Mouse (Mus musculus): ENCODE results near the gene Plekha8. TPM values are rescaled to one million over a fixed set of nuclear protein-coding genes. Genes with fewer than 3 reads are reported as not detected.

Plekha8 gene
- polyA plus RNA-seq, 1 experiment = 6.5 TPM

DNA sequence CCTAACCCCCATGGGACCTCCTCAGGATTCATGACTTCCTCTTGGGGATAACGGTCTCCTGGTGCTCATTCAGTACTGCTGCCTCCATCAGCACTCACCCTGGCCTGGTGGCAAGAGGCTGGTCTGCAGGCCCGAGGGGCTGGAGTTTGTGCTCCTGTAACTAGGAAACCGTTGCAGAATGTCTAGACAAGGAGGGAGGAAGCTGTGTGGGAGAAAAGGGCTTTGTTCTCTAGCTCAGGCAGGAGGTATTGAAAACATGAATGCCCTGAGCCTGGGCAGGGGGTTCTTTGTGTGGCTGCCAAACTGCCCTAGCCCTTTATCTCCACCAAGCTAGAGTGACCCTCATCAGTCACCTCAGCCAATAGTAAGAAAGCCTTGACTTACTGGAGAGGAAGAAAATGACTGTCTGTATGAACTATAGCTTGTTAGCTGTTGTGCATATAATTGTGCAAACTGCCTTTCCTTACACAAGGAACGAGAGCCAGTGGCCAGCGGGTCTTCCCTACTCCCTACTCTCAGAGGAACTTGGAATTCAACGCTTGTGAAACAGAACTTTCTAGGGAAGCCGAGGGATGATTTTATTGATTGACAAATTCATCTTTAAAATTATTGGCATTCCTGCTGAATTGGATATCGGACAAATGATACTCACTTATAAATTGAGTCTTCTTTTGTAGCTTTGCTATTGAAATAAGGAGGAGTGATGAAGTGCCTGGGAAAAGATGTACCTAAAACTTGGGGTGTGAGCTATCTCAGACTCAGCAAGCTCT lies 40.4 kb upstream of the Plekha8 start:
- Histone ChIP-seq H3K4me1 (ENCODE audit: control insufficient read depth, insufficient read depth, low read length) (no peaks in the 10 kb centered on the region), H3K27ac (ENCODE audit: insufficient read depth, low read depth, low read length) (no peak overlapping the region), H3K36me3 (ENCODE audit: control insufficient read depth, insufficient read depth, low read length) (no peaks in the 10 kb centered on the region), H3K27me3 (replicated peaks; ENCODE audit: control insufficient read depth, insufficient read depth, low read length) (no peaks in the 10 kb centered on the region), H3K4me3 (ENCODE audit: insufficient read depth, low read depth, low read length) (no peak overlapping the region)
- TF ChIP-seq POLR2A (IDR thresholded peaks at IDR 0.05; ENCODE audit: low read depth, low read length) (no peak), CTCF (conservative IDR thresholded peaks at IDR 0.05; ENCODE audit: insufficient read depth, insufficient read length, low read depth, low read length) (no peak)
- 75% methylated on average over 8 of the region's 8 CpGs for WGBS
- no peak for DNase-seq

DNA sequence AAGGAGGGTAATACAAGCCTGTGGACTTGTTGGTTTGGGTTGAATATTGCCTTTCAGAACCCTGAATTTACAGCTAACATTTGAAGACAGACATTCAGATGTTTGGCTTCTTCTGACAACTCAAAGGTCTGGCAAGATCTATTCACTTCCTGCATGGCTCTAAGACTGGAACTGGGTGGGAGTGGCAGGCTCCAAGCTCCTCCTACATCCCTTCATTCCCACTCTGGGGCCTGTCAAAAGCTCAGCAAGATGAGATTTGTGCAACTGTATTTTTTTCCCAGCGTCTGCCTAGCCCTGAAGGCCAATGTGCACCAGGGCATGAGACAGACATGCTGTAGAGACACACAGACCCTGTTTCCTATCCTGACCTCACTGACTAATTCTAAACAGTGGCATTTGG lies 39.1 kb upstream of the Plekha8 start:
- 55% methylated on average over 1 of the region's 1 CpGs for WGBS
- Histone ChIP-seq H3K27me3 (replicated peaks; ENCODE audit: control insufficient read depth, insufficient read depth, low read length) (no peaks in the 10 kb centered on the region), H3K27ac (ENCODE audit: insufficient read depth, low read depth, low read length) (no peak overlapping the region), H3K4me3 (ENCODE audit: insufficient read depth, low read depth, low read length) (no peak overlapping the region), H3K4me1 (ENCODE audit: control insufficient read depth, insufficient read depth, low read length) (no peaks in the 10 kb centered on the region), H3K36me3 (ENCODE audit: control insufficient read depth, insufficient read depth, low read length) (no peaks in the 10 kb centered on the region)
- DNase-seq = no peak
- TF ChIP-seq POLR2A (IDR thresholded peaks at IDR 0.05; ENCODE audit: low read depth, low read length) (no peak), CTCF (conservative IDR thresholded peaks at IDR 0.05; ENCODE audit: insufficient read depth, insufficient read length, low read depth, low read length) (no peak)

DNA sequence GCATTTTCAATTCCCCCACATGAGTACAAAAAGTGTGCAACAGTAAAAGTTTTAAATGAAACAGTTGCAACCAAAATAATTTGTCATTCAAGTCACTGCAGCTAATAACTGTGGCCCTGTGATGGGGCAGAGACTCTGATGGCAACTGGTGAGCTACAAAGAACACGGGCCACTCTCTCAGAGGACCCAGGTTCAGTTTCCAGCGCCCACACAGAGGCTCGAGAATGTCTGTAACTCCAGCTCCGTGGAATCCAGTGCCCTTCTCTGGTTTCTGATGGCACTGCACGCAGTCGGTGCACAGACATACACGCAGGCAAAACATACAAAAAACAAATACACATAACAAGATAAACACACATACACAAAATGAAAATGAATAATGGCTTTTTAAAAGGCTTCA lies 37.2 kb upstream of the Plekha8 start:
- TF ChIP-seq CTCF (conservative IDR thresholded peaks at IDR 0.05; ENCODE audit: insufficient read depth, insufficient read length, low read depth, low read length) = no peak
- no peak for TF ChIP-seq POLR2A (IDR thresholded peaks at IDR 0.05; ENCODE audit: low read depth, low read length)
- no peak overlapping the region for H3K4me3 ChIP-seq (ENCODE audit: insufficient read depth, low read depth, low read length)
- DNase-seq = no peak
- 94% methylated on average over 7 of the region's 7 CpGs for WGBS
- H3K27ac ChIP-seq (ENCODE audit: insufficient read depth, low read depth, low read length) = no peak overlapping the region
- H3K27me3 ChIP-seq (replicated peaks; ENCODE audit: control insufficient read depth, insufficient read depth, low read length) = no peaks in the 10 kb centered on the region
- no peaks in the 10 kb centered on the region for H3K4me1 ChIP-seq (ENCODE audit: control insufficient read depth, insufficient read depth, low read length)
- no peaks in the 10 kb centered on the region for H3K36me3 ChIP-seq (ENCODE audit: control insufficient read depth, insufficient read depth, low read length)

DNA sequence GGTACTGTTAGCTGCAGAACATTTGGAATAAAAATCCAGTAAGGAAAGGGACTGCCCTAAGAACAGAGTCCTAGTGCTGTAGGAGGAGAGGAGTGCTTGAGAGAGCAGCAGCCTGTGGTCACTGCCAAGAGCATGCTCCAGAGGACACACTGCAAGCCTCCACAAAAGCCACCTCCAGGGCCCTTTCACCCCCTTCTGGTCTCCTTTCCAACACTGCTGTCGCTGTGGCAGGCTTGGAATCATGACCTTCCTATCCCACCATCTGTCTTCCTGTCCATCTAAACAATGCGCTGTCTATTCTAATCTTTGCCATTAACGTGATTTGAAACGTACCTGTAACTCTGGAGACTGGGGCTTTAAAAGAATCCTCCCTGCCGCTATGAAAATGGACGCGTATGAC lies 36.4 kb upstream of the Plekha8 start:
- Histone ChIP-seq H3K4me3 (ENCODE audit: insufficient read depth, low read depth, low read length) (no peak overlapping the region), H3K4me1 (ENCODE audit: control insufficient read depth, insufficient read depth, low read length) (no peaks in the 10 kb centered on the region), H3K27ac (ENCODE audit: insufficient read depth, low read depth, low read length) (no peak overlapping the region), H3K27me3 (replicated peaks; ENCODE audit: control insufficient read depth, insufficient read depth, low read length) (no peaks in the 10 kb centered on the region), H3K36me3 (ENCODE audit: control insufficient read depth, insufficient read depth, low read length) (no peaks in the 10 kb centered on the region)
- WGBS = 75% methylated on average over 7 of the region's 7 CpGs
- no peak for DNase-seq
- TF ChIP-seq CTCF (conservative IDR thresholded peaks at IDR 0.05; ENCODE audit: insufficient read depth, insufficient read length, low read depth, low read length) (no peak), POLR2A (IDR thresholded peaks at IDR 0.05; ENCODE audit: low read depth, low read length) (no peak)

DNA sequence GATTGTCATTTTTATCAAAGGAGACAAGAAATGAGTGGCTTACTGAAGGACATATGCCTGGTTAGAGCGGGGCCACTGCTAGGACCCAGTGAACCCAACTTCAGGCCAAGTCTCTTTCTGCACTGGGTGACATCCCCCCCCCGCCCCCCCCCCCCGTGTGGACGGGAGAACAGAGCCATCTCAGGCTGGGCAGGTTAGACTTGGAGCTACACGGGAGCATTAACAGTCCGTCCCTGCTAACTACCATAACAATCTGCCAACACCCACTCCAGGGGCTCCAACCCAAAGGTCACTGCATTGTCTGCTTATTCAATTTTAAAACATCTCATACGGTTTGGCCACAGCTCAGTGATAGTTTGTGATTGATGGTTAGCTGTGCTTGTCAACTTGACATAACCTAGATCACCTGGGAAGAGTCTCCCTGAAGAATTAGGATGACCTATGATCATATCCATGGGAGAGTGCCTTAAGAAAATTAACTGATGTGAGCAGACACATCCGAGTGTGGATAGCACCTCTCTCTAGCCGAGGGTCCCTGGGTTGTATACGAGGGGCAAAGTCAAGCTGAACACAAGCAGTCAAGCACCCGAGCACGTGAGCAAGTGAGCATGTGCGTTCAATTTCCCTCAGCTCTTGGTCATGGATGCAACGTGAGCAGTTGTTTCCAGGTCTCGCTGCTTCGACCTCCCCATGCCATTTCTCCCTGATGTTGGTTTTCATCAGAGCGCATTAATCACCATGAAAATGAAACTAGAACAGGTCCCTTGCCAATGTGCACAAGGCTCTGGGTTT lies 32.7 kb upstream of the Plekha8 start:
- DNase-seq = no peak
- 79% methylated on average over 17 of the region's 17 CpGs for WGBS
- no peak overlapping the region for H3K27ac ChIP-seq (ENCODE audit: insufficient read depth, low read depth, low read length)
- no peak overlapping the region for H3K4me3 ChIP-seq (ENCODE audit: insufficient read depth, low read depth, low read length)
- no peaks in the 10 kb centered on the region; the same call in 1 of the 2 replicates for H3K4me1 ChIP-seq (ENCODE audit: control insufficient read depth, insufficient read depth, low read length)
- TF ChIP-seq POLR2A (IDR thresholded peaks at IDR 0.05; ENCODE audit: low read depth, low read length) (no peak), CTCF (conservative IDR thresholded peaks at IDR 0.05; ENCODE audit: insufficient read depth, insufficient read length, low read depth, low read length) (no peak)
- no peaks in the 10 kb centered on the region for H3K36me3 ChIP-seq (ENCODE audit: control insufficient read depth, insufficient read depth, low read length)
- H3K27me3 ChIP-seq (replicated peaks; ENCODE audit: control insufficient read depth, insufficient read depth, low read length) = no peaks in the 10 kb centered on the region

DNA sequence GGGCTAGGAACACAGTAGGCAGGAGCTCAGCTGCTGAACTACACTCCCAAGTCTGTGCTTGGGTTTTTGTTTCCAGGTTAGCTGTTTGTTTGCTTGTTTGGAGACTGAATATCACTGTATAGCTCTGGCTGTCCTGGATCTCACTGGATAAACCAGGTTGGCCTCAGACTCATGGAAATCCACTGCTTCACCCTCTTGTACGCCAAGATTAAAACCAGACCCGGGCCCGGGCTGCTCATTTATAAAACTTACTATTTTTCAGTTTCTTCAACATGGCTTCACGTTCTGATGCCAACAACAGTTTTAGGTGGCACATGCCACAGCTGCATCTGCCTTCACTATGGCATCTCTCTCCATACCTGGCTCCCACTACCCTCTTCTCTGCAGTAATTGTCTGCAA lies 31.4 kb upstream of the Plekha8 start:
- no peak overlapping the region for H3K4me3 ChIP-seq (ENCODE audit: insufficient read depth, low read depth, low read length)
- H3K4me1 ChIP-seq (ENCODE audit: control insufficient read depth, insufficient read depth, low read length) = no peaks in the 10 kb centered on the region; the same call in 1 of the 2 replicates
- DNase-seq = no peak
- WGBS = 95% methylated on average over 4 of the region's 4 CpGs
- no peak overlapping the region for H3K27ac ChIP-seq (ENCODE audit: insufficient read depth, low read depth, low read length)
- H3K27me3 ChIP-seq (replicated peaks; ENCODE audit: control insufficient read depth, insufficient read depth, low read length) = no peaks in the 10 kb centered on the region
- TF ChIP-seq POLR2A (IDR thresholded peaks at IDR 0.05; ENCODE audit: low read depth, low read length) (no peak), CTCF (conservative IDR thresholded peaks at IDR 0.05; ENCODE audit: insufficient read depth, insufficient read length, low read depth, low read length) (no peak)
- no peaks in the 10 kb centered on the region for H3K36me3 ChIP-seq (ENCODE audit: control insufficient read depth, insufficient read depth, low read length)

DNA sequence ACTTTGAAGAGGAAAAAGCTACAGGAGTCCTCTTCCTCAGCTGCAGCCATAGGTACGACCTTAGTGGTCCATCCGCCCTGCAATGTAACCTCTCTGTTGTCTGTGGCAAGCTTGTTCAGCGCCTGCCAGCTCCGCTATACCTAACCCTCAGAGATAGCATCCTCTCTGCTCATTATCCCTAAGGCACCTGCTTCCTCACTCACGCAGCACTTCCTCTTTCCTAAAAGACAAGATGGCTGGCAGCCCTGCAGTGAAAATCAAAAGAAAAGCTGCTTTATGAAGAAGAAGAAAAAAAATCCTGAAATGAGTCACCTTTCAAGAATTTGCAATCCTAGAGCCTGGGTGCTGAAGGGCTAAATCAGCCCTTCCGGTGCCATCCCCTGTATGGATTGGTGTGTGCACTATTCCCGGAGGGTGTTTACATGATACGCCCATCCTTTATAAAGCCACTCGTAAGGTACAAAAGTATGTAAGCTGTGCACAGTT lies 30.4 kb upstream of the Plekha8 start:
- Histone ChIP-seq H3K36me3 (ENCODE audit: control insufficient read depth, insufficient read depth, low read length) (no peaks in the 10 kb centered on the region), H3K4me3 (ENCODE audit: insufficient read depth, low read depth, low read length) (no peak overlapping the region), H3K4me1 (ENCODE audit: control insufficient read depth, insufficient read depth, low read length) (no peaks in the 10 kb centered on the region; the same call in 1 of the 2 replicates), H3K27ac (ENCODE audit: insufficient read depth, low read depth, low read length) (no peak overlapping the region), H3K27me3 (replicated peaks; ENCODE audit: control insufficient read depth, insufficient read depth, low read length) (no peaks in the 10 kb centered on the region)
- DNase-seq = no peak
- WGBS = 89% methylated on average over 9 of the region's 9 CpGs
- no peak for TF ChIP-seq CTCF (conservative IDR thresholded peaks at IDR 0.05; ENCODE audit: insufficient read depth, insufficient read length, low read depth, low read length)
- no peak for TF ChIP-seq POLR2A (IDR thresholded peaks at IDR 0.05; ENCODE audit: low read depth, low read length)
